Mouse (Mus musculus): ENCODE measurements around the gene Htr2a. TPM values are rescaled to one million over a fixed set of nuclear protein-coding genes. Genes with fewer than 3 reads are reported as not detected.

The Htr2a gene
- polyA plus RNA-seq, 1 experiment: 0.31 TPM

DNA sequence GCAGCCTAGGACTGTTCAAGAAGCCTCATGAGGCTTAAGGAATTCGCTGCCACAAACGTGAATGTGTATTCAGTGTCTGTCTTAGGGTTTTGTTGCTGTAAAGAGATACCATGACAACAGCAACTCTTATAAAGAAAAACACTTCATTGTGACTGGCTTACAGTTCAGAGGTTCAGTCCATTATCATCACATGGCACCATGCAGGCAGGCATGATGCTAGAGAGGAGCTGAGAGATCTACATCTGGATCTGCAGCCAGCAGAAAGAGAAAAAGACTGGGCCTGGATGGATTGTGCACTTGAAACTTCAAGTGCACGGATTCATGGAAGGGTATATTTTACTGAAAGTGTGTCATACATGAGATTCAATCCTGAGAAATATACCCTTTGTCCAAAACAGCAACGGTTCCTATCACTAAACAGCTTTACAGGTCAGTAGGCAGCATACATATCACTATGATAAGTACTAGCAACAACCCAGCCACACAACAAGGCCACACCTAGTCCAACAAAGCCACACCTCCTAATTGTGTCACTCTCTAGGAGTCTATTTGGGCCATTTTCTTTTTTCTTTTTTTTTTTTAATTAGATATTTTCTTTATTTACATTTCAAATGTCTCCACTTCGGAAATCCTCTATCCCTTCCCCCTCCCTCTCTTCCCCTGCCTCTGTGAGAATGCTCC, 43.8 kb downstream of the Htr2a start:
- TF ChIP-seq CTCF (IDR thresholded peaks at IDR 0.05; ENCODE audit: insufficient read depth, low read length) (no peak), POLR2A (IDR thresholded peaks at IDR 0.05; ENCODE audit: borderline replicate concordance, extremely low read depth, low read depth, low read length) (no peak)
- no peak for DNase-seq
- Histone ChIP-seq H3K4me1 (ENCODE audit: control insufficient read depth, insufficient read depth, low read length) (no peaks in the 10 kb centered on the region), H3K4me3 (replicated peaks; ENCODE audit: extremely low read depth, low read depth, low read length) (no peak overlapping the region)
- 71% methylated on average over 5 of the region's 5 CpGs for WGBS

DNA sequence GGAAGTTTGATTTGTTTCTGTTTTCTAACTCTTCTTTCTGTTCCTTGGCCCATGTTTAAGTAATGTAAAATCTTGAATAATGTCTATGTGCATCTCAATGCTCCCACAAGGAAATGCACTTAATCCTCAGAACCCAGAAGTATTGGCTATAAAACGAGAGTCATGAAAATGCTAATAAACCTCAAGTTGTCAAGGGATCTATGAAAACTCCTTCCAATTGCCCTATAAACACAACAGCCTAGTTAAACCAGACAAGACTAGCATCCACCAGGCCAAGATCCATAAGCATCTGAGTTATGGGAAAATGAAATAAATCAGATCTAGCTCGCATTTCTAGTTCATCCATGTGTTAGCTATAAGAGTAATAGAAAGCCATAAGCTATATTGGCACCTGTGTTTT, 51.3 kb downstream of the Htr2a start:
- Histone ChIP-seq H3K4me3 (replicated peaks; ENCODE audit: extremely low read depth, low read depth, low read length) (no peak overlapping the region), H3K4me1 (ENCODE audit: control insufficient read depth, insufficient read depth, low read length) (no peaks in the 10 kb centered on the region)
- 93% methylated on average over 2 of the region's 2 CpGs for WGBS
- DNase-seq: no peak
- TF ChIP-seq POLR2A (IDR thresholded peaks at IDR 0.05; ENCODE audit: borderline replicate concordance, extremely low read depth, low read depth, low read length) (no peak), CTCF (IDR thresholded peaks at IDR 0.05; ENCODE audit: insufficient read depth, low read length) (no peak)

DNA sequence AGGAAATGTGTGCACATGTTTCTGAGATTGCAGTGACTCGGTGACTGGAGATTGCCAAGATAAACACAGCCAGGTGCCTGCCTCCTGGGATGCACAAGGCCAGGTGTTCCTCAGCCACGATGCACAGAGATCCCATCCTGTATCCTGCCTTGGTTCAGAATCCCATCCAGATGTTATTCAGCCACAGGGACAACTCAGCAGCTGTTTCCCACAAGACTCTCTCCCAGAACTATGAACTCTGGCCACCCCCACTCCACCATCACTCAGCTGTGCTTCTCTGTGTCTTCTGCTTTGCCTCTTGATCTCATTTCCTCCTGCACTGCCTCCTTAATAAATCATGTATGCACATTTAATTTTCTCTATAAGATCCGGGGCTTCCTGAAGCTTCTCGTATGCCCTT, 56.1 kb downstream of the Htr2a start:
- H3K4me3 ChIP-seq (replicated peaks; ENCODE audit: extremely low read depth, low read depth, low read length): no peak overlapping the region
- WGBS: 36% methylated on average over 4 of the region's 4 CpGs

DNA sequence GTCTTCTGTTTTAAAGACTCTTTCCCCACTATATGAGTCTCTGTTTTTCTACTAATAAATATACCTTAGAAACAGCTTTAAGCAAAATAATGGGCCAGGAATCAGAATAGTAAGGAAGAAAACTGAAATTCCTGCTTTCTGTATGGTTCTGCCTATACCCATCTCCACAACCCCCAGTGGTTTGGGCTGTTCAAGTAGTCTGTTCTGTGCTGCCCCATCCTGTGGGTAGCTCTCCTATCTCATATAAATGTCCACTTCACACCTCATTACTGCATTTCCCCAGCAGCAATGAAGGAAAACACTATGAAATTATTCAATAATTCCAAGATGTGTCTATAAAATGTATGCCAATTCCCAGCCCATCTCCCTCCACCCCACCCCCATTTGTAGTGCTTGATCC, 56.8 kb downstream of the Htr2a start:
- no peak for TF ChIP-seq CTCF (IDR thresholded peaks at IDR 0.05; ENCODE audit: insufficient read depth, low read length)
- no peak for TF ChIP-seq POLR2A (IDR thresholded peaks at IDR 0.05; ENCODE audit: borderline replicate concordance, extremely low read depth, low read depth, low read length)
- DNase-seq: no peak
- Histone ChIP-seq H3K4me3 (replicated peaks; ENCODE audit: extremely low read depth, low read depth, low read length) (no peak overlapping the region), H3K4me1 (ENCODE audit: control insufficient read depth, insufficient read depth, low read length) (no peaks in the 10 kb centered on the region)

More for the DNA sequence above, 56.1 kb downstream of the Htr2a start:
- no peaks in the 10 kb centered on the region for H3K4me1 ChIP-seq (ENCODE audit: control insufficient read depth, insufficient read depth, low read length)
- TF ChIP-seq CTCF (IDR thresholded peaks at IDR 0.05; ENCODE audit: insufficient read depth, low read length) (no peak), POLR2A (IDR thresholded peaks at IDR 0.05; ENCODE audit: borderline replicate concordance, extremely low read depth, low read depth, low read length) (no peak)
- DNase-seq: no peak

DNA sequence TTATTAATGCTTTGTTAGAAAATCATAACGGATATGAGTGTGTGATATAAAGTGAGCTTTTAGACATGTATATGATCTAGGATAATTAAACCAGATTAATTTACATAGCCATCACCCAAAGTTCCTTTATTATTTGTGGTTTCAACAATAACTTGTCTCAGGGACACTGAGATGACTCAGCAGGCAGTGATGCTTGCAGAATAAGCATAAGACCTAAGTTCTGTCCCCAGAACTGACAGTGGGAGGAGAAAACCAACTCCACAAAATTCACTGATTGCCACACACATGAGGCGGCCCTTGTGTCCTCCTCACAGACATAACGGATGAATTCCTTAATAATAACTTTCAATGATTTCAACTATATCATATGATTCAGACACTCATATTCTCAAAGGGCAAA, 58.6 kb downstream of the Htr2a start:
- H3K4me1 ChIP-seq (ENCODE audit: control insufficient read depth, insufficient read depth, low read length): no peaks in the 10 kb centered on the region
- H3K4me3 ChIP-seq (replicated peaks; ENCODE audit: extremely low read depth, low read depth, low read length): no peak overlapping the region
- WGBS: 87% methylated on average over 3 of the region's 3 CpGs
- no peak for DNase-seq
- no peak for TF ChIP-seq POLR2A (IDR thresholded peaks at IDR 0.05; ENCODE audit: borderline replicate concordance, extremely low read depth, low read depth, low read length)
- TF ChIP-seq CTCF (IDR thresholded peaks at IDR 0.05; ENCODE audit: insufficient read depth, low read length): no peak

DNA sequence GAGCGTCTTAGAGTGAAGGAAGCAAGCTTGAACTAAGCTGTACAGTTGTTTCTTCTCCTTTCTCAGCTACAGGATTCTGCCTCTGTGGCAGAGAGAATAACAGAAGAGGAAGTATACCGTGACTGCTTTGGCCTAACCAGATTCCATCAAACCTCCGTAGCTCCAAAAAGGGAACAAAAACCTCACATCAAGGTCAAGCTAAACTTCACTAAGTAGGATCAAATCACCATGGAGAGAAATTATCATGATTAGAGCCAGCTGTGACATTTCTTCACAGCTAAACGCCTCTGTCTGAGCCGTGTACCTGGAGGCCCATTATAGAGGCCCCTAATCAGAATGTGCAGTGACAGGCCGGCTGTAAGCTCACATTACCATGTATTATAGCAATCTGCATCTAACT, 63.3 kb downstream of the Htr2a start:
- H3K4me1 ChIP-seq (ENCODE audit: control insufficient read depth, insufficient read depth, low read length): no peaks in the 10 kb centered on the region
- H3K4me3 ChIP-seq (replicated peaks; ENCODE audit: extremely low read depth, low read depth, low read length): no peak overlapping the region
- no peak for DNase-seq
- no peak for TF ChIP-seq POLR2A (IDR thresholded peaks at IDR 0.05; ENCODE audit: borderline replicate concordance, extremely low read depth, low read depth, low read length)
- TF ChIP-seq CTCF (IDR thresholded peaks at IDR 0.05; ENCODE audit: insufficient read depth, low read length): no peak
- WGBS: 43% methylated on average over 6 of the region's 6 CpGs

DNA sequence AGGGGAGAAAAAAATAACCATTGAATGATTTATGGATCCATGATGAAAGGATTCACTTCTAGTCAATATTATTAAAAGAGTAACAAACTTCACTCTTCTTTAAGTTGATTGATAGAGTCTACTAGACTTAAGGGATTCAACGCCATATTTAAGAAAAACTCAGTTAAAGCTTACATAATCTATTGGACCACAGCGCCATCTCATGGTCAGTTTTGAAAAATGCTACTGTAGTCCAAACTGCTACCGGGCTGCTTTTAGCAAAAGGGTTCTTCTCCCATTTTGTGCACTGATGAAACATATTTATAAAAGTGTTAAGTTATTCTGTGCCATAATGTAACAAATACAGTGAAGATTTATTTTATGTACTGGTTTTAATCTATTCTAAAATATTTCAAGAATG, 68.4 kb downstream of the Htr2a start:
- WGBS: 16% methylated on average over 3 of the region's 3 CpGs
- TF ChIP-seq CTCF (IDR thresholded peaks at IDR 0.05; ENCODE audit: insufficient read depth, low read length): no peak
- no peak for TF ChIP-seq POLR2A (IDR thresholded peaks at IDR 0.05; ENCODE audit: borderline replicate concordance, extremely low read depth, low read depth, low read length)
- Histone ChIP-seq H3K4me1 (ENCODE audit: control insufficient read depth, insufficient read depth, low read length) (no peaks in the 10 kb centered on the region), H3K4me3 (replicated peaks; ENCODE audit: extremely low read depth, low read depth, low read length) (no peak overlapping the region)
- DNase-seq: no peak

DNA sequence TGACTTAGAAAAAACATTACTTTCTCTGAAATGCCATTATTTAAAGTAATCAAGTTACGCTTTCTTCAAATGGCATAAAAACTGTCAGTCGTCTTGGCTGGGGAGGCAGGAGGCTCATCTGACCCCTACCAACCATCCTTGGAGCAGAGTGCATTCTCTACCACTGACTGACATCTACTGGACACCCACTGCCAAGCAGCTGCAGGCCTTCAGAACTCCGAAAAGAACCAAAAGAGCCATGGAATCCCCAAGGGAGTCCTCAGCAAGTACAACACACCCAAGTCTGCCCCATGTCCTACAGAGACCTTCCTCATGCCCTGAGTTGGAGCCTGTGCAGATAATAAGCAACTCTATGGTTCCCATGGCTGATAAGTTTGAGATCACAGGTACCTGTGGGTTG, 82.9 kb downstream of the Htr2a start:
- TF ChIP-seq POLR2A (IDR thresholded peaks at IDR 0.05; ENCODE audit: borderline replicate concordance, extremely low read depth, low read depth, low read length) (no peak), CTCF (IDR thresholded peaks at IDR 0.05; ENCODE audit: insufficient read depth, low read length) (no peak)
- DNase-seq: no peak
- 67% methylated on average over 3 of the region's 3 CpGs for WGBS
- no peak overlapping the region for H3K4me3 ChIP-seq (replicated peaks; ENCODE audit: extremely low read depth, low read depth, low read length)
- H3K4me1 ChIP-seq (ENCODE audit: control insufficient read depth, insufficient read depth, low read length): no peaks in the 10 kb centered on the region

DNA sequence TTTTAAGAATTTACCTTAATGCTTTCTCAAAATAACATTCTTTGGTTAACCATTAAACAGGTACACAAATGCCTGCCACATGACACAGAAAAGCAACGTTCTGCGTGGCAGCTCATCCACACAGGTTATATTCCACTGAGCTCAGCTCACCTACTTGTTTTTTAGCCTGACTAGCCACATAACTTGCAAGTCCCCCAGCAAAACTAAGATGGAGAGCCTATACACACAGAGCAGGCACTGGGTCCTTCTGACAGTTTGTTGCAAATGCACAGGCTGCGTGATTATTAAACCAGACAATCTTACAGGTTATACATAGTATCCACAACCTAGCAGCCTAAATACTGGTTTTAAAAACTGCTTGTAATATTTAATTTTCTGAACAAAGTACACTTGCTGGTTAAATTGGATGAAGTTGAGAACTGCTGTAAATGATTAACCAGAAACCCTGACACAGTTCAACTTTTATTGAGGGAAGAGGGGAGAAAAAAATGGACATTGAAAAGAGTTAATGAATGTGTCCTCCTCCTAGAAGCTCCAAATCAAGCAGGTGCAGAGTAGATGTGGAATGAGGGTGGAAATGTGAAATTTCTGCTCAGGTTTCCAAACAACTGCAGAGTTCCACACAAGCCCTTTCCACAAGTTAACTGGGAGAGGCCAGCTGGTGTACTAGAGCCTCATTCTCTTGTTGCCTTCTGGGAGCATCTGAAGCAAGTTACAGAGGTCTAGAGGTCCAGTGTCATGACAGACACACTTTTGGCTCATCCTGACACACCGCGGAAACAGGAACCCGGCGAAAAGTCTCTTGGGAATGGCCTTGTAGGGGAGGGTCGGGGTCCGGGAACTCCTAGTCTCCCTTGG, 90.8 kb downstream of the Htr2a start:
- H3K4me3 ChIP-seq (replicated peaks; ENCODE audit: extremely low read depth, low read depth, low read length): peak overlapping the region; percentile 68
- WGBS: 22% methylated on average over 9 of the region's 9 CpGs
- H3K4me1 ChIP-seq (ENCODE audit: control insufficient read depth, insufficient read depth, low read length): peaks cover 2% of the 10 kb centered on the region; the same call in 1 of the 2 replicates
- DNase-seq: no peak
- TF ChIP-seq POLR2A (IDR thresholded peaks at IDR 0.05; ENCODE audit: borderline replicate concordance, extremely low read depth, low read depth, low read length) (no peak), CTCF (IDR thresholded peaks at IDR 0.05; ENCODE audit: insufficient read depth, low read length) (no peak)

Measured in lung, adult 2 months (tissue).